Mouse (Mus musculus) embryo, embryonic 10.5 days (tissue): ENCODE measurements around the gene Ddx39.

Experiments used
- DNase-seq: peaks from one replicate; pipeline ENCODE4 v3.0.0-alpha.2; 2015; ENCODE audit warnings: low spot score

Ddx39 gene

GRCm38 (mm10) chr8:83698661-83699453, 16.1 kb upstream of the Ddx39 start, which contains the start of gene Pkn1:
Gene Pkn1 (minus strand): TSS chr8:83699179.
- peak; percentile 83 for DNase-seq

- peak; percentile 73 for DNase-seq
These were observed 15.4 kb upstream of the Ddx39 start for GRCm38 (mm10) chr8:83699566-83699965.

GRCm38 (mm10) chr8:83700423-83701085, 14.4 kb upstream of the Ddx39 start:
- DNase-seq: no peak

GRCm38 (mm10) chr8:83703426-83703825, 11.6 kb upstream of the Ddx39 start:
- DNase-seq: no peak

GRCm38 (mm10) chr8:83706411-83706810, 8.6 kb upstream of the Ddx39 start:
- no peak for DNase-seq

- no peak for DNase-seq
These were observed 7.4 kb upstream of the Ddx39 start for GRCm38 (mm10) chr8:83707554-83707953.

- DNase-seq: no peak
These were observed 324 bp upstream of the Ddx39 start for GRCm38 (mm10) chr8:83714676-83715030.

GRCm38 (mm10) chr8:83715771-83716170, 794 bp downstream of the Ddx39 start:
- DNase-seq: peak; percentile 6

- no peak for DNase-seq
These were observed 1.6 kb downstream of the Ddx39 start for GRCm38 (mm10) chr8:83716563-83716962.

- no peak for DNase-seq
These were observed 4.1 kb downstream of the Ddx39 start for GRCm38 (mm10) chr8:83719048-83719447.

GRCm38 (mm10) chr8:83719693-83720092, 4.7 kb downstream of the Ddx39 start:
- DNase-seq: no peak

GRCm38 (mm10) chr8:83721405-83722025, 6.5 kb downstream of the Ddx39 start:
- DNase-seq: no peak

GRCm38 (mm10) chr8:83722631-83723030, 7.7 kb downstream of the Ddx39 start:
- no peak for DNase-seq

- DNase-seq: no peak
These were observed 8.6 kb downstream of the Ddx39 start for GRCm38 (mm10) chr8:83723447-83724083.

- peak; percentile 69 for DNase-seq
These were observed 9.9 kb downstream of the Ddx39 start for GRCm38 (mm10) chr8:83724697-83725482.

- DNase-seq: no peak
These were observed 10.6 kb downstream of the Ddx39 start for GRCm38 (mm10) chr8:83725521-83726102.

GRCm38 (mm10) chr8:83729009-83729807, 14.2 kb downstream of the Ddx39 start:
- peak; percentile 72 for DNase-seq

- DNase-seq: no peak
These were observed 16.9 kb downstream of the Ddx39 start for GRCm38 (mm10) chr8:83731906-83732305.

GRCm38 (mm10) chr8:83732919-83733318, 17.9 kb downstream of the Ddx39 start:
- no peak for DNase-seq

GRCm38 (mm10) chr8:83736681-83737080, 21.7 kb downstream of the Ddx39 start:
- DNase-seq: no peak
